Mouse (Mus musculus) thymus, adult 2 months (tissue): Measurements from ENCODE around the gene Hspb3. TPM values are rescaled to one million over a fixed set of nuclear protein-coding genes. Genes with fewer than 3 reads are reported as not detected.

Experiments
- DNase-seq: peaks from one replicate; pipeline ENCODE4 v3.0.0; 2021
- H3K27ac ChIP-seq: fragments of 200-500 bp; 2 replicates; pipeline ENCODE4 v1.5.1; 2012; ENCODE audit warnings: low read length, control low read depth; ENCODE audit not compliant: control insufficient read depth, insufficient read depth
- H3K27me3 ChIP-seq: fragments of 200-500 bp; 2 replicates; pipeline ENCODE4 v1.6.1; 2012; ENCODE audit warnings: mild to moderate bottlenecking, low read length, moderate library complexity, mixed read lengths; ENCODE audit not compliant: control insufficient read depth, insufficient read depth
- H3K36me3 ChIP-seq: fragments of 200-500 bp; 2 replicates; pipeline ENCODE4 v1.6.1; 2012; ENCODE audit warnings: mild to moderate bottlenecking, low read length, moderate library complexity; ENCODE audit not compliant: control insufficient read depth, insufficient read depth
- H3K4me1 ChIP-seq: fragments of 200-500 bp; replicated peaks from 2 replicates; pipeline ENCODE4 v1.6.1; 2012; ENCODE audit warnings: low read length; ENCODE audit not compliant: control insufficient read depth, insufficient read depth
- H3K4me3 ChIP-seq: fragments of 200-500 bp; 2 replicates; pipeline ENCODE4 v1.5.1; 2012; ENCODE audit warnings: mild to moderate bottlenecking, low read length, control low read depth, moderate library complexity; ENCODE audit not compliant: control insufficient read depth, insufficient read depth
- CTCF ChIP-seq: fragments of 200-500 bp; IDR thresholded peaks from 2 replicates; pipeline ENCODE4 v1.5.1; 2012; ENCODE audit warnings: mild to moderate bottlenecking, control low read depth, low read length, moderate library complexity, borderline replicate concordance; ENCODE audit not compliant: control insufficient read depth, poor library complexity, insufficient read depth; ENCODE audit errors: extremely low read depth
- POLR2A ChIP-seq: fragments of 200-500 bp; IDR thresholded peaks from 2 replicates; pipeline ENCODE4 v1.6.1; 2012; ENCODE audit warnings: mild to moderate bottlenecking, low read length, control low read depth, moderate library complexity; ENCODE audit not compliant: control insufficient read depth, poor library complexity, insufficient read depth; ENCODE audit errors: extremely low read depth
- WGBS: fragments of 180-500 bp; shearing (Covaris S2); methylation state at CpG from one replicate; pipeline ENCODE4 v1.1.7; 2018; 5-methylcytosine and 5-hydroxymethylcytosine counted together
- polyA plus RNA-seq: library from polyadenylated mRNA; depleted of rRNA; stranded (reverse); fragments of >200 nt; gene quantifications from 2 replicates; pipeline ENCODE4 v1.2.3, GENCODE M21; 2012

The Hspb3 gene
- polyA plus RNA-seq, 1 experiment, result 0.65 TPM

- 96% methylated on average over 7 of the region's 7 CpGs for WGBS
- Histone ChIP-seq H3K36me3 (no peaks in the 10 kb centered on the region), H3K4me3 (no peak overlapping the region), H3K27ac (no peak overlapping the region), H3K4me1 (no peaks in the 10 kb centered on the region), H3K27me3 (no peaks in the 10 kb centered on the region)
- no peak for TF ChIP-seq CTCF
- no peak for TF ChIP-seq POLR2A
- DNase-seq, result no peak
These were observed 407 bp upstream of the Hspb3 start for GRCm38 (mm10) chr13:113663883-113664282.

DNA sequence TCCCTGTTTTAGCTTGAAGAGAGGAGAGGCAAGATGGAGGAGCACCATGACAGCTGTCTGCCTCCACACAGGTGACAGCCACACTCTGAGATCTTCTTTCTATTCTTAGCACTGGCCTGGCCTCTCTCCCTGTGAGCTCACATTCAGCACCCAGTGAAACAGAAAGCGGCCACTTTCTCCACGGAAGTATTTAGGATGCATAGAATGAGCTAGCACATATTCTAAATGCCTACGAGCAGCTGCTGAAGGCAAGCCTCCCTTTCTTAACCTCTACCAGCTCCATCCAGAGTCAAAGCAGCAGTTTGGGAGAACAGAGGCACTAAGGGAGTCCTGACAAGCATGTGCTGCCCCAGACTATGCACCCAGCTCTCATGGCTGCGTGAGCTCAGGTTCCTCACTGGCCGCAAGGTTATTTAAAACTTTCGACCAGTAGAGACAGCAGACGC lies 1.6 kb downstream of the Hspb3 start:
- 61% methylated on average over 7 of the region's 7 CpGs for WGBS
- no peak for DNase-seq
- H3K27ac ChIP-seq, result no peak overlapping the region
- H3K36me3 ChIP-seq, result no peaks in the 10 kb centered on the region
- no peaks in the 10 kb centered on the region for H3K27me3 ChIP-seq
- H3K4me3 ChIP-seq, result no peak overlapping the region
- H3K4me1 ChIP-seq, result no peaks in the 10 kb centered on the region
- TF ChIP-seq POLR2A (no peak), CTCF (no peak)

GRCm38 (mm10) chr13:113660576-113661310 lies 2.7 kb downstream of the Hspb3 start:
- no peak overlapping the region for H3K27ac ChIP-seq
- WGBS, result 94% methylated on average over 9 of the region's 9 CpGs
- H3K4me3 ChIP-seq, result no peak overlapping the region
- no peaks in the 10 kb centered on the region for H3K27me3 ChIP-seq
- H3K36me3 ChIP-seq, result no peaks in the 10 kb centered on the region
- DNase-seq, result no peak
- TF ChIP-seq CTCF, result no peak
- no peak for TF ChIP-seq POLR2A
- no peaks in the 10 kb centered on the region for H3K4me1 ChIP-seq

- H3K36me3 ChIP-seq, result no peaks in the 10 kb centered on the region
- H3K27ac ChIP-seq, result no peak overlapping the region
- no peak for TF ChIP-seq POLR2A
- no peak for TF ChIP-seq CTCF
- WGBS, result 44% methylated on average over 7 of the region's 7 CpGs
- no peaks in the 10 kb centered on the region for H3K4me1 ChIP-seq
- H3K27me3 ChIP-seq, result no peaks in the 10 kb centered on the region
- no peak for DNase-seq
- H3K4me3 ChIP-seq, result no peak overlapping the region
These were observed 6.3 kb downstream of the Hspb3 start for GRCm38 (mm10) chr13:113657204-113657603.

- Histone ChIP-seq H3K36me3 (no peaks in the 10 kb centered on the region), H3K27ac (no peak overlapping the region), H3K4me3 (no peak overlapping the region), H3K4me1 (no peaks in the 10 kb centered on the region), H3K27me3 (no peaks in the 10 kb centered on the region)
- DNase-seq, result no peak
- WGBS, result 99% methylated on average over 4 of the region's 4 CpGs
- TF ChIP-seq CTCF (no peak), POLR2A (no peak)
These were observed 6.8 kb downstream of the Hspb3 start for GRCm38 (mm10) chr13:113656639-113657038.

DNA sequence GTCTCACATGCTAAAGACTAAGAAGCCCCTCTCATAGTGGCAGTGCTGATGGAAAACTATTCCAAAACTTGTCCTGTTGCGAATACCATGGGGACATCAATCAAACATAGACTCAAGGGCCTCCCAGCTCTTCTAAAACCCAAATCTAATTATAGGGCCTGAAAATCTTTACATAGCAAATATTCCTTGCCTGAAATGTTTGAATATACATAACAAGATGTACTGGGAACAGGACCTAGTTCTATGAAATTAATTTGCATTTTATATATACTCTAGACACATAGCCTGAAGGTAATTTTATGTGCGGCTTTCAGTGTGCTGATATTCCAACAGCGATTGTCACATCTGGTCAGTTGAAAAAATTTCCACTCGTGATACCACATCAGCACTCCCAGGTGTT lies 8.0 kb downstream of the Hspb3 start:
- Histone ChIP-seq H3K36me3 (no peaks in the 10 kb centered on the region), H3K4me3 (no peak overlapping the region), H3K27ac (no peak overlapping the region), H3K4me1 (no peaks in the 10 kb centered on the region), H3K27me3 (no peaks in the 10 kb centered on the region)
- DNase-seq, result no peak
- TF ChIP-seq POLR2A, result no peak
- 98% methylated on average over 4 of the region's 4 CpGs for WGBS
